In genomic region chr10:26364942-26365341, GRCm38 (mm10) we compare ENCODE assay signal across 22 mouse cellular contexts. TPM values are rescaled to one million over a fixed set of nuclear protein-coding genes. Genes with fewer than 3 reads are reported as not detected.
DNase-seq lines count a peak whose midpoint lies in the region; ATAC-seq and TF ChIP-seq lines count a peak whose summit lies in the region.
"Had no signal": no experiment of that assay in that cellular context is flagged by ENCODE, and none has a peak within 500 bp of the region (broad histone marks: within the 10 kb centered on the region; RNA-seq: fewer than 3 reads in every experiment).

No protein-coding gene starts in this region.

- H3K36me3 ChIP-seq in liver, embryonic 14.5 days (replicated peaks; ENCODE audit: control insufficient read depth, insufficient read depth, low read depth): no peaks in the 10 kb centered on the region
- 0 out of 2 replicates have a peak, but pooled peaks cover 2% of the 10 kb centered on the region for H3K36me3 ChIP-seq in liver, embryonic 12.5 days
- H3K36me3 ChIP-seq in midbrain, embryonic 10.5 days: peaks cover 31% of the 10 kb centered on the region
- H3K36me3 ChIP-seq: forebrain, embryonic 12.5 days had no signal

- no peak overlapping the region for H3K9ac ChIP-seq in liver, embryonic 14.5 days (replicated peaks)
- H3K9ac ChIP-seq in liver, embryonic 12.5 days: no peak overlapping the region
- H3K9ac ChIP-seq: embryonic facial prominence, embryonic 13.5 days; embryonic facial prominence, embryonic 15.5 days; forebrain, embryonic 12.5 days had no signal

- H3K4me3 ChIP-seq in liver, embryonic 14.5 days (ENCODE audit: insufficient read depth in 1 of 2, low read depth in 2 of 2, low read length in 2 of 2): no peak overlapping the region
- no peak overlapping the region for H3K4me3 ChIP-seq in liver, embryonic 12.5 days
- H3K4me3 ChIP-seq in midbrain, embryonic 10.5 days: no peak overlapping the region
- H3K4me3 ChIP-seq: embryonic facial prominence, embryonic 13.5 days; embryonic facial prominence, embryonic 15.5 days; erythroblast, embryonic 14.5 days; forebrain, embryonic 10.5 days; forebrain, embryonic 12.5 days had no signal

- no peak overlapping the region for H3K27ac ChIP-seq in liver, embryonic 14.5 days
- H3K27ac ChIP-seq in liver, embryonic 12.5 days: no peak overlapping the region
- H3K27ac ChIP-seq in midbrain, embryonic 10.5 days (replicated peaks): no peak overlapping the region
- H3K27ac ChIP-seq: embryonic facial prominence, embryonic 13.5 days; embryonic facial prominence, embryonic 15.5 days; forebrain, embryonic 10.5 days; forebrain, embryonic 12.5 days had no signal

- no peaks in the 10 kb centered on the region; a peak in 1 of 4 replicates for H3K4me1 ChIP-seq in liver, embryonic 14.5 days (replicated peaks; ENCODE audit: control insufficient read depth in 2 of 2, insufficient read depth in 2 of 2, low read length in 1 of 2)
- H3K4me1 ChIP-seq in liver, embryonic 12.5 days: peaks cover 10% of the 10 kb centered on the region; the same call in 1 of the 2 replicates
- peaks cover 13% of the 10 kb centered on the region for H3K4me1 ChIP-seq in midbrain, embryonic 10.5 days
- H3K4me1 ChIP-seq: embryonic facial prominence, embryonic 13.5 days; embryonic facial prominence, embryonic 15.5 days had no signal

- no peak for TF ChIP-seq CTCF in liver, embryonic 14.5 days (IDR thresholded peaks at IDR 0.05; ENCODE audit: low read depth)

- ATAC-seq in liver, embryonic 14.5 days (ENCODE audit: insufficient read depth): no peak
- ATAC-seq in liver, embryonic 12.5 days: no peak
- peak; percentile 35; the same call in 1 of the 2 replicates for ATAC-seq in megakaryocyte progenitor cell, adult 5-6 weeks (replicated peaks; ENCODE audit: poor library complexity)
- ATAC-seq: forebrain, embryonic 14.5 days; forebrain, embryonic 16.5 days; Patski had no signal

- no peaks in the 10 kb centered on the region for H3K27me3 ChIP-seq in liver, embryonic 14.5 days (ENCODE audit: control insufficient read depth, insufficient read depth, low read length)
- H3K27me3 ChIP-seq in liver, embryonic 12.5 days (replicated peaks): no peaks in the 10 kb centered on the region
- no peaks in the 10 kb centered on the region for H3K27me3 ChIP-seq in midbrain, embryonic 10.5 days (ENCODE audit: low read depth, poor library complexity, severe bottlenecking)
- H3K27me3 ChIP-seq: embryonic facial prominence, embryonic 13.5 days; embryonic facial prominence, embryonic 15.5 days; forebrain, embryonic 12.5 days; Patski had no signal

- H3K9me3 ChIP-seq in liver, embryonic 14.5 days (ENCODE audit: control insufficient read depth, low read length): no peaks in the 10 kb centered on the region
- no peaks in the 10 kb centered on the region for H3K9me3 ChIP-seq in liver, embryonic 12.5 days (replicated peaks)
- H3K9me3 ChIP-seq in midbrain, embryonic 10.5 days (replicated peaks): no peaks in the 10 kb centered on the region
- H3K9me3 ChIP-seq: embryonic facial prominence, embryonic 13.5 days; embryonic facial prominence, embryonic 15.5 days; forebrain, embryonic 10.5 days; forebrain, embryonic 12.5 days had no signal

- no peak overlapping the region for H3K4me2 ChIP-seq in liver, embryonic 14.5 days (ENCODE audit: low read depth)
- H3K4me2 ChIP-seq in liver, embryonic 12.5 days: no peak overlapping the region
- H3K4me2 ChIP-seq: embryonic facial prominence, embryonic 13.5 days; embryonic facial prominence, embryonic 15.5 days; forebrain, embryonic 12.5 days had no signal

- no peak for DNase-seq in liver, embryonic 14.5 days (ENCODE audit: low read depth in 3 of 3, low spot score in 3 of 3)
- DNase-seq in midbrain, embryonic 10.5 days (ENCODE audit: low spot score): no peak
- no peak for DNase-seq in lung, adult 18-20 months
- DNase-seq: adrenal gland, adult 8-10 months; adrenal gland, postnatal 14 days; adrenal gland, postnatal 36 days; cerebellum, adult 11-12 months; cerebellum, adult 2 months; cerebellum, adult 9-10 months; cerebellum, postnatal 14 days; cerebellum, postnatal 36 days; embryo, embryonic 11 days had no signal

- 0 out of 2 replicates have a peak, but pooled peaks have one; percentile 26 for TF ChIP-seq EP300 in liver, embryonic 14.5 days (IDR thresholded peaks at IDR 0.05; ENCODE audit: low read depth)

- WGBS in liver, embryonic 14.5 days (ENCODE audit: insufficient replicate concordance): 46% methylated on average over 2 of the region's 2 CpGs
- WGBS in liver, embryonic 12.5 days (ENCODE audit: insufficient replicate concordance): 60% methylated on average over 2 of the region's 2 CpGs
- WGBS in midbrain, embryonic 10.5 days: 94% methylated on average over 2 of the region's 2 CpGs

RNA-seq across cellular contexts. Expression of gene L3mbtl3, which starts 10.8 kb away (rescaled TPM):
- polyA plus RNA-seq in liver, embryonic 14.5 days (2012; rRNA removed): 1.8 and 2.3 TPM in 2 replicates
- 0.94 and 2.2 TPM in 2 replicates for polyA plus RNA-seq in liver, embryonic 14.5 days (2014; fragmentation: Nextera tagmentation; extraction: Ambion mirVana)
- polyA plus RNA-seq in liver, embryonic 12.5 days (2016; fragmentation: Nextera tagmentation; extraction: Ambion mirVana): 3.9 and 4.1 TPM in 2 replicates
- total RNA-seq in megakaryocyte progenitor cell, adult 5-6 weeks (2015): 27.5 and 29.0 TPM in 2 replicates
- 24.3 and 26.8 TPM in 2 replicates for total RNA-seq in megakaryocyte progenitor cell, adult 5-6 weeks (2017)
- polyA plus RNA-seq in midbrain, embryonic 10.5 days (2016; fragmentation: Nextera tagmentation; extraction: Ambion mirVana): 17.8 and 19.3 TPM in 2 replicates
